Mouse (Mus musculus) midbrain, embryonic 15.5 days (tissue): ENCODE data around the gene Taok3. TPM values are rescaled to one million over a fixed set of nuclear protein-coding genes. Genes with fewer than 3 reads are reported as not detected.

ENCODE experiments used
- ATAC-seq: fragments of 200-750 bp; cut with Nextera tagmentation; replicated peaks from 2 replicates; pipeline ENCODE4 v1.8.0; 2017; ENCODE audit warnings: moderate TSS enrichment
- H3K27ac ChIP-seq: fragments of 300-500 bp; sonication (generic); 2 replicates; pipeline ENCODE4 v1.5.1; 2015; ENCODE audit warnings: mild to moderate bottlenecking, inconsistent platforms
- H3K27me3 ChIP-seq: fragments of 300-500 bp; sonication (generic); replicated peaks from 2 replicates; pipeline ENCODE4 v1.6.1; 2015; ENCODE audit warnings: inconsistent platforms
- H3K36me3 ChIP-seq: fragments of 300-500 bp; sonication (generic); replicated peaks from 2 replicates; pipeline ENCODE4 v1.6.1; 2015; ENCODE audit warnings: inconsistent platforms
- H3K4me1 ChIP-seq: fragments of 300-500 bp; sonication (generic); 2 replicates; pipeline ENCODE4 v1.6.1; 2015; ENCODE audit warnings: inconsistent platforms
- H3K4me2 ChIP-seq: fragments of 300-500 bp; sonication (generic); 2 replicates; pipeline ENCODE4 v1.6.1; 2015; ENCODE audit warnings: inconsistent platforms, mild to moderate bottlenecking, moderate library complexity
- H3K4me3 ChIP-seq: fragments of 300-500 bp; sonication (generic); 2 replicates; pipeline ENCODE4 v1.5.1; 2015; ENCODE audit warnings: mild to moderate bottlenecking, inconsistent platforms
- H3K9ac ChIP-seq: fragments of 300-500 bp; sonication (generic); 2 replicates; pipeline ENCODE4 v1.6.1; 2015; ENCODE audit warnings: mild to moderate bottlenecking, inconsistent platforms
- H3K9me3 ChIP-seq: fragments of 300-500 bp; sonication (generic); 2 replicates; pipeline ENCODE4 v1.6.1; 2016; ENCODE audit warnings: inconsistent platforms
- WGBS: fragments of 180-500 bp; shearing (Covaris S2); methylation state at CpG from one replicate; pipeline ENCODE4 v1.1.7; 2015; ENCODE audit warnings: mixed read lengths; 5-methylcytosine and 5-hydroxymethylcytosine counted together
- polyA plus RNA-seq: library from polyadenylated mRNA; unstranded; fragments of >200 nt; fragmentation: Nextera tagmentation; extraction: Ambion mirVana; gene quantifications from 2 replicates; pipeline ENCODE4 v1.2.1, GENCODE M21; 2015

Taok3 gene
- polyA plus RNA-seq, 1 experiment from 2014 or later: 59.2 TPM

- no peak overlapping the region for H3K9ac ChIP-seq
- no peak overlapping the region for H3K4me2 ChIP-seq
- H3K4me1 ChIP-seq: no peaks in the 10 kb centered on the region
- no peak overlapping the region for H3K27ac ChIP-seq
- no peak overlapping the region for H3K4me3 ChIP-seq
- ATAC-seq: no peak
- H3K36me3 ChIP-seq: peaks cover 39% of the 10 kb centered on the region
- 94% methylated on average over 13 of the region's 13 CpGs for WGBS
- H3K9me3 ChIP-seq: no peaks in the 10 kb centered on the region
- no peaks in the 10 kb centered on the region for H3K27me3 ChIP-seq
Measured at GRCm38 (mm10) chr5:117108731-117109130, 11.2 kb upstream of the Taok3 start.

DNA sequence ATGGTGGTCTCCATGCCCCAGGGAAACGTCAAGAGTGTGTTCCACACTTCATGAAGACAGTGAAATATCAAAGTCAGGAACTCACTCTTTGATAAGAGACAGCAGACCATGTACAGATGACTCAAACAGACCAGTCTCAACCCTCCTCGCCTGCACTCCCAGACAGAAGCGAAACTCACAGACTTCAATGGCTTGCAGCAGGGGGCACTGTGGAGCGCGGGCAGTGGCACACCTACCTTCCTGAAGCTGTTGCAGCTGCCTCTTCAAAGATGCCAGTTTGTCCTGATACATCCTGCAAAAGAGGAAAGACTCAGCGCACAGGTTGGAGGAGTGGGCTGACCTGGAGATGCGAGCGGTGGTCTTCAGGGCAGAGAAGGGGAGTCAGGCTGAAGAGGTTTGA is 10.4 kb upstream of the Taok3 start:
- ATAC-seq: no peak
- Histone ChIP-seq H3K36me3 (peaks cover 35% of the 10 kb centered on the region), H3K27me3 (no peaks in the 10 kb centered on the region), H3K4me1 (peaks cover 8% of the 10 kb centered on the region), H3K27ac (no peak overlapping the region), H3K9me3 (no peaks in the 10 kb centered on the region), H3K9ac (no peak overlapping the region), H3K4me3 (no peak overlapping the region), H3K4me2 (no peak overlapping the region)
- 91% methylated on average over 8 of the region's 8 CpGs for WGBS

- no peaks in the 10 kb centered on the region for H3K9me3 ChIP-seq
- no peak overlapping the region for H3K4me3 ChIP-seq
- ATAC-seq: no peak
- peaks cover 15% of the 10 kb centered on the region for H3K4me1 ChIP-seq
- no peak overlapping the region for H3K4me2 ChIP-seq
- H3K36me3 ChIP-seq: peaks cover 31% of the 10 kb centered on the region
- no peak overlapping the region for H3K9ac ChIP-seq
- H3K27me3 ChIP-seq: no peaks in the 10 kb centered on the region
- WGBS: 92% methylated on average over 16 of the region's 16 CpGs
- H3K27ac ChIP-seq: no peak overlapping the region
Measured at GRCm38 (mm10) chr5:117111064-117111773, 8.7 kb upstream of the Taok3 start.

- WGBS: 97% methylated on average over 7 of the region's 7 CpGs
- Histone ChIP-seq H3K36me3 (peaks cover 29% of the 10 kb centered on the region), H3K4me1 (peaks cover 17% of the 10 kb centered on the region), H3K4me2 (no peak overlapping the region), H3K27ac (no peak overlapping the region), H3K9ac (no peak overlapping the region), H3K4me3 (no peak overlapping the region), H3K9me3 (no peaks in the 10 kb centered on the region), H3K27me3 (no peaks in the 10 kb centered on the region)
- no peak for ATAC-seq
Measured at GRCm38 (mm10) chr5:117111774-117112112, 8.2 kb upstream of the Taok3 start.

GRCm38 (mm10) chr5:117113330-117113729 is 6.6 kb upstream of the Taok3 start:
- H3K36me3 ChIP-seq: peaks cover 24% of the 10 kb centered on the region
- ATAC-seq: no peak
- no peaks in the 10 kb centered on the region for H3K9me3 ChIP-seq
- H3K9ac ChIP-seq: no peak overlapping the region
- H3K4me3 ChIP-seq: no peak overlapping the region
- H3K27me3 ChIP-seq: no peaks in the 10 kb centered on the region
- no peak overlapping the region for H3K4me2 ChIP-seq
- no peak overlapping the region for H3K27ac ChIP-seq
- H3K4me1 ChIP-seq: peaks cover 17% of the 10 kb centered on the region
- WGBS: 89% methylated on average over 7 of the region's 7 CpGs

GRCm38 (mm10) chr5:117114581-117115192 is 5.2 kb upstream of the Taok3 start:
- H3K9ac ChIP-seq: peak overlapping the region; percentile 88
- ATAC-seq: no peak
- H3K4me2 ChIP-seq: peak overlapping the region; percentile 98
- H3K36me3 ChIP-seq: peaks cover 11% of the 10 kb centered on the region
- H3K27me3 ChIP-seq: no peaks in the 10 kb centered on the region
- no peaks in the 10 kb centered on the region for H3K9me3 ChIP-seq
- H3K4me3 ChIP-seq: peak overlapping the region; percentile 85
- H3K27ac ChIP-seq: peak overlapping the region; percentile 87
- H3K4me1 ChIP-seq: peaks cover 24% of the 10 kb centered on the region
- 6% methylated on average over 16 of the region's 16 CpGs for WGBS

DNA sequence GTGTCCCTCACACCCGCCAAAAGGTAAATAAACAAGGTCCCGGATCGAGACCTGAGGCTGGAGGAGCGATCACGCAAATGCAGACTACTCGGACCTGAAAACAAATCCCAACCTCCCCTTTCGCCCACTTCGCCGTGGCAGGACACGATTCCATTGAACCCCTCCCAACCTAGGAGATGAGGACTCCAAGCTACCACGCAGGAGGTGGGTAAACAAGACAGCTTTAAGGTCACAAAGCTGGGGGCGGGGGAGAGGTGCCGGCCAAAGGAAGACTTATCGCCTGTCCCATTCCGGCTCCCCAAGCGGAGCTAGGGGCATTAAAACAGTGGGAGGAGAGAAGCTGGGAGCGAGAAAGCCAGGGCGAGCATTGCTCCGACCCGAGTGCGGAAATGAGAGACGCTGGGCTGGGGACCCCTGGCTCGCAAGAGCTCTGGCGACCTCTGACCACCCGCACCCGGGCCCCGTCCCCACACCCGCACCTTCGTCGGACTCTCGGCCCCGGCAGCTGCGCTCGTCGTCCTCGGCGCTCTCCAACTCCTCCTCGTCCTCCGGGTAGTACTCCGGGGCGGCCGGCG is 4.6 kb upstream of the Taok3 start:
- Histone ChIP-seq H3K4me2 (peak overlapping the region; percentile 98), H3K27ac (peak overlapping the region; percentile 87), H3K9me3 (no peaks in the 10 kb centered on the region), H3K9ac (peak overlapping the region; percentile 88), H3K27me3 (no peaks in the 10 kb centered on the region), H3K4me3 (peak overlapping the region; percentile 85), H3K36me3 (peaks cover 7% of the 10 kb centered on the region), H3K4me1 (peaks cover 24% of the 10 kb centered on the region)
- under 1% methylated on average over 43 of the region's 43 CpGs for WGBS
- ATAC-seq: peak; percentile 11; the same call in 1 of the 2 replicates

DNA sequence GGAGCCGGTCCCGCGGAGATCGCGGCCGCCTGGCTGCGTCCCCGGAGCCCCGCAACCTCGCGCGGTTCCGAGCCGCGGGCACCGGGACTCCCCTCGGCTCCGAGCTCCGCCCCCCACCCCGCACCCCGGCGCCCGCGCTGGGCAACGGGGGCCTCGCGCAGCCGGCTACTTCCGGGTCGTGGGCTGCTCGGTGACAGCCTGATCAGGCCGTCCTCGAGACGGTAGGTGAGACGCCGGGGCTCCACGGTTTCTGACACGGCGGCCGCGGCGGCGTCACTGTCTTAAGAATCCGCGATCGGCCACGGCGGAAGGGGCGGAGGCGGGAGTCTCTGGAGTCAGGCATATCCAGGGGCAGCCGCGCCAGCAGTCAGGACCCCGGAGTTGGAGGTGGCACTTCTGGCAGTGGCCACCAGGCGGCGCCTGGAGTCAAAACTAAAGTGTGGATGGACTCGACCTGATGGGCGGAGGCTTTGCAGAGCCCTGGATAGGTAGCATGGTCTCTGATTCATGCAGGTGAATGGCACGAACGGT is 4.0 kb upstream of the Taok3 start, which contains the start of gene Suds3:
Gene Suds3, minus strand, starts transcription at position 278 of the 531 bp plus-strand sequence.
- peak within 1 kb of the TSS; percentile 87 for H3K27ac ChIP-seq
- peaks cover 7% of the 10 kb centered on the region for H3K36me3 ChIP-seq
- H3K4me3 ChIP-seq: peak within 1 kb of the TSS; percentile 85
- H3K27me3 ChIP-seq: peaks cover under 1% of the 10 kb centered on the region; the same call in 1 of the 2 replicates
- peak within 1 kb of the TSS; percentile 98 for H3K4me2 ChIP-seq
- H3K4me1 ChIP-seq: peaks cover 30% of the 10 kb centered on the region
- H3K9ac ChIP-seq: peak within 1 kb of the TSS; percentile 88
- peak; percentile 82 for ATAC-seq
- under 1% methylated on average over 58 of the region's 59 CpGs for WGBS
- no peaks in the 10 kb centered on the region for H3K9me3 ChIP-seq

GRCm38 (mm10) chr5:117116660-117117059 is 3.3 kb upstream of the Taok3 start:
- no peak overlapping the region for H3K27ac ChIP-seq
- H3K4me2 ChIP-seq: no peak overlapping the region
- WGBS: 64% methylated on average over 2 of the region's 2 CpGs
- ATAC-seq: no peak
- peaks cover 7% of the 10 kb centered on the region for H3K36me3 ChIP-seq
- peaks cover 8% of the 10 kb centered on the region; the same call in 1 of the 2 replicates for H3K27me3 ChIP-seq
- no peak overlapping the region for H3K9ac ChIP-seq
- peaks cover 36% of the 10 kb centered on the region for H3K4me1 ChIP-seq
- no peaks in the 10 kb centered on the region for H3K9me3 ChIP-seq
- no peak overlapping the region for H3K4me3 ChIP-seq

DNA sequence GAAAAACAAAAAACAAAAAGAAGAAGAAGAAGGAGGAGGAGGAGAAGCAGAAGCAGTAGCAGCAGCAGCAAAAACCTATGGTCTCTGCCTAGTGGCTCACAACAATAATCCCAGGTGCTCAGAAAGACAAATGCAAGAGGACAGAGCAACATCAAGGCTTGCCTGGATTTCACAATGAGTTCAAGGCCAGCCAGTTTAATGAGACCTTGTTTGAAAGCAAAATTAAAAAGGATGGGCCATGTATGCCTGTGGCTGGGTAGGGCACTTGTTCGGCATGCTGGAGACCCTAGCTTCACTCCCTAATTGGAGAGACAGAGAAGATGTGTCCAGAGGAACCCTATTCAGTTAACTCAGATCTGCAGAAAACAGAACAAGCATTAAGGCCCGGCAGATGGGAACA is 2.7 kb upstream of the Taok3 start:
- peaks cover 10% of the 10 kb centered on the region; the same call in 1 of the 2 replicates for H3K27me3 ChIP-seq
- peaks cover 38% of the 10 kb centered on the region for H3K4me1 ChIP-seq
- 87% methylated on average over 2 of the region's 2 CpGs for WGBS
- no peaks in the 10 kb centered on the region for H3K9me3 ChIP-seq
- ATAC-seq: no peak
- H3K9ac ChIP-seq: no peak overlapping the region
- H3K36me3 ChIP-seq: peaks cover 6% of the 10 kb centered on the region
- H3K4me2 ChIP-seq: no peak overlapping the region
- no peak overlapping the region for H3K27ac ChIP-seq
- H3K4me3 ChIP-seq: no peak overlapping the region

GRCm38 (mm10) chr5:117117716-117118115 is 2.2 kb upstream of the Taok3 start:
- H3K27ac ChIP-seq: no peak overlapping the region
- H3K9ac ChIP-seq: no peak overlapping the region
- peaks cover under 1% of the 10 kb centered on the region; the same call in 1 of the 2 replicates for H3K36me3 ChIP-seq
- peaks cover 10% of the 10 kb centered on the region; the same call in 1 of the 2 replicates for H3K27me3 ChIP-seq
- no peaks in the 10 kb centered on the region for H3K9me3 ChIP-seq
- no peak for ATAC-seq
- 74% methylated on average over 7 of the region's 7 CpGs for WGBS
- no peak overlapping the region for H3K4me2 ChIP-seq
- H3K4me1 ChIP-seq: peaks cover 38% of the 10 kb centered on the region
- no peak overlapping the region for H3K4me3 ChIP-seq

GRCm38 (mm10) chr5:117118220-117118619 is 1.7 kb upstream of the Taok3 start:
- H3K36me3 ChIP-seq: no peaks in the 10 kb centered on the region
- H3K9ac ChIP-seq: no peak overlapping the region
- WGBS: 95% methylated on average over 2 of the region's 2 CpGs
- no peak for ATAC-seq
- no peak overlapping the region for H3K27ac ChIP-seq
- H3K4me1 ChIP-seq: peaks cover 38% of the 10 kb centered on the region
- H3K9me3 ChIP-seq: no peaks in the 10 kb centered on the region
- H3K4me3 ChIP-seq: no peak overlapping the region
- no peak overlapping the region for H3K4me2 ChIP-seq
- H3K27me3 ChIP-seq: peaks cover 10% of the 10 kb centered on the region; the same call in 1 of the 2 replicates
